Mouse (Mus musculus) urinary bladder, adult 18-20 months (tissue): ENCODE data around the gene Gm572.

Experiments used
- DNase-seq, 2 experiments: peaks; one replicate each; pipeline ENCODE4 v3.0.0; 2022; ENCODE audit warnings: low spot score in 2 of 2, mixed read lengths in 2 of 2

Gm572 gene

GRCm38 (mm10) chr4:148714739-148715138 lies 71.6 kb downstream of the Gm572 start:
- no peak for DNase-seq

DNA sequence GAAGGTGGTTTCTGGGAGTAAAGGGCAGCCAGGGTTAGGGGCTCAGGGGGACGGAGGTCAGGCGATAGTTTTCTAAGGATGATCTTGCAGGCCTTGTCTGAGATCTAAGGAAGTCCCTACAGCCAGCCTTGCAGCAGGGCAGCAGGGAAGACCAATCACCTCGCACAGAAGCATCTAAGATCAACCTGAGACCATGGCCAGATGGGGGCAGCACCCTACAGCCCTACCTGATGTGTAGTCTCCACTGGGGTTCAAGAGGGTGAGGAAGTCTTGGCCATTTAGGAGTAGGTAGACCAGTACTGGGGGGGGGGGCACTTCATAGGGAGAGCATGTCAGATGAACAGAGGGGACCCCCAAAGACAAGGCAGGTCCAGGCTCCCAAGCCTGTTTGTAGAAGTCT lies 72.3 kb downstream of the Gm572 start:
- no peak for DNase-seq
